Mouse (Mus musculus): Measurements from ENCODE around the gene Plekhm2.
A peak's percentile ranks its signal among the peaks of the same experiment; 100 is the strongest.

Plekhm2 gene

DNA sequence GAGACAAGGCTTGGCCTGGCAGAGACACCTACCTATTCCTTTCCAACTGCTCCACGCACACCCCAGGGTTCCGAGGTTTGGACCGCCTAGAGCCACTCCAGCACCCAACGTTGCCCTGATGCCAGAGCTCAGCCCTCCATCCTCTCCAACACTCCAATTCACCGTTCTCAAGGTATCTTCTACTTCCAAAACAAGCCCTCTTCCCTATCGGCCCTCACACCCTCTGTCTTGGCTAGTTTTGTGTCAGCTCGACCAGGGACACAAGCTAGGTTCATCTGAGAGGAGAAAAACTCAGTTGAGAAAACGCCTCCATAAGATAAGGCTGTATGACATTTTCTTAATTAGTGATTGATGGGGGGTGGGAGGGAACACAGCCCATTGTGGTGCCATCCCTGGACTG is at the start of gene Plekhm2:
Gene Plekhm2, minus strand, starts transcription at position 101 of the 400 bp plus-strand sequence.
- no peak for DNase-seq (ENCODE audit: low spot score)

DNA sequence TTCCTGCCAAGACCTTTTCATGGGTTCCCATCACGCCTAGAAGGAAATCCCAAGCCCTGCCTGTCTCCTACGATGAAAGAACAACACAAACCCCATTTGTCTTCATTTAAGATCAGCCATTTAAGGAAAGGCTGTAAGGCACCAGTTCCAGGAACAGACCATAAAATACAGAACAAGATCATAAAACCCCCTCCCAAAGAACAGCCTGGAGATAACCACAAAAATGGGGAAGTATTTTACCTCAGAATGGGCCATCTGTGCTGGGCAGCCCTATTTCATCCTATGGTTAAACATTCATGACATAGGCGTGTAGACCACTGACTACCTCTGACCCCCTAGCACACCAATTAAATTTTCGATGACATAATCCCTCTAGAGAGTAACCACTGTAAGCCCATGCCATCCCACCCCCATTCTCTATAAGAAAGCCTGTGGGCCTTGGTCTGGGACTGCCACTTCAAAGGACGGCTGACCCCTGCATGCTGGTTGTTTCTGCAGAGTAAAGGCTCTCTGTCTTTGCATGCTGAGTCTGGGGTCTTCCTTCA is 49.0 kb upstream of the Plekhm2 start:
- no peak for DNase-seq (ENCODE audit: low spot score)

DNA sequence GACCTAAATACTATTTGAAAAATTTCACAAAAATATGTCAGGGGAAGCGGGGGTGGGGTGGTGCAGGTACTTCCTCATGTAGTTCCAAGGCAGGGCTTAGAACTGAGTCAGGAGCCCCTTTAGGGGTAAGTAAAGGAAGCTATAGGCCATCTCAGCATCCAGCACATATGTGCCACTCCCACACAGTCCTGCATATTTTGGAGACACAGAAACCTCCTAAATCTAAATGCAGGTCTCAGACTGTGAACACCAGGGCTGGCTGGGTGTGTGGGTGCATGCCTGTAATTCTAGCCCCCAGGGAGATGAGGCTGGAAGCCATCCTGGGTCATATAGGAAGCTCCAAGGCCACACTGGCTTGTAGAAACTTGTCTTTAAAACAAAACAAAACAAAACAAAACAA is 46.6 kb upstream of the Plekhm2 start:
- DNase-seq (ENCODE audit: low spot score), result no peak

DNA sequence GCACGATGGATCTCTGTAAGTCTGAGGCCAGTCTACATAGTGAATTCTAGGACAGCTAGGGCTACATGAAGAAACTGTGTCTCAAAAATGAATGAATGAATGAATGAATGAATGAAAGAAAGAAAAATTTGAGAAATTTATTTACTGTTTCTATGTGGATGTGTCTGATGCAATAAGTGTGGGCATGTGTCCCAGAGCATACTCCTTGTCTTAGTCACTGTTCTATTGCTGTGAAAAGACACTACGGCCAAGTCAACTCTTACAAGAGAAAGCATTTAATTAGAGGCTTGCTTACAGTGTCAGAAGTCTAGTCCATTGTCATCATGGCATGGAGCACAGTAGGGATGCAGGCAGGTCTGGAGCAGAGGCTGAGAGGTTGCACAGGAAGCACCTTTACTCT is 44.3 kb upstream of the Plekhm2 start:
- DNase-seq (ENCODE audit: low spot score), result peak; percentile 73

DNA sequence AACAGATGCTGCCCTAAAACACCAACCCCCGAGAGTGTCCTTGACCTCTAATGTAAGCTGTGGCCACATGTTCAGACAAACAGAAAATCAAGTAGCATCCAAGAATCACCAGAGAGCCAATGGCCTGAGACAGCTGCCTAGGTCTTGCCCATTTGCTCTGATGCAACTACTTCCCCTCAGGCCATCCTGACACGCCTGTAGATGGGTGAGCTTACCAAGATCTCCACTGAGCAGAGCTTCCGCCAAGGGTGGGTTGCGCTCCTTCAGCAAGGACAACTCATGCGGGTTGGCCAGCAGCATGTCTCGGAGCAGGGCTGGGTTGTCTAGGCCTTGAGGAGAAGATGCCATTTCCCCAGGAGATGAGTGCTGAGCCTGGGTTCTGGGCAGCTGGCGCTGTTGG is 43.3 kb upstream of the Plekhm2 start:
- DNase-seq (ENCODE audit: low spot score), result no peak

DNA sequence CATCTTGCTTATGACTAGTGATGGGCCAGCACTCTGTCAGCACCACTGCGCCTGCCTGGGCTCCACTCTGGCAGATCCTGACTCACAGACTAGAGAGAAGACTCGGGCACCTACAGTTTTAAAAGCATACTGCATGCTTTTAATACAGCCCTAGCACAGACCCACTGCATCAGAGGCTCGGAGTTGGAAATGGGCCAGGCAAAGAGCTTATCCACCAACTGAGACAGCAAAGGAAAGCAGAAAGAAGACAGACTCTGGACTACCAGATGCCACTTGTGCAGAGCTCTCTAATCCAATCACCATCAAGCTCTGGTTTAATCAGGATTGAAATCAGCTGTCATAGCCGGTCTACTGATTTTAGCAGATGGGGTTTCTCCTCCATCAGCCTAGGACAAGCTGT is 40.6 kb upstream of the Plekhm2 start:
- no peak for DNase-seq (ENCODE audit: low spot score)

DNA sequence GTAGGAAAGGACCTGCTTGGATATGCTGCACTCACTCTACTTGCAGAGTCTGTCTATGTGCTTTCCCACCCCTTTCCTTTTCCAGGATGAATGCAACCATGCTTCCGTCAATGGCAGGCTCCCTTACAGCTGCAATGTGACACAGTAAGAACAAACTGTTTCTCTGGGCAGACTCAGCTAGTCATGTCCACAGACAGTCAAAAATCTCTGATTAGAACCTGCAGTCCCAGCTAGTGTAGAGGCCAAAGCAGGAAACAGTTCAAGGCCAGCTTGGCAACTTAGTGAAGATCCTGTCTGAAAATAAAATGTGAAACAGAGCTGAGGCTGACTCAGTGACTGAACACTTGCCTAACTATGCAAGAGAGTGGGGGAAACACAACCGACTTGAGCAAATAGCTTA is 39.9 kb upstream of the Plekhm2 start:
- DNase-seq (ENCODE audit: low spot score), result no peak

DNA sequence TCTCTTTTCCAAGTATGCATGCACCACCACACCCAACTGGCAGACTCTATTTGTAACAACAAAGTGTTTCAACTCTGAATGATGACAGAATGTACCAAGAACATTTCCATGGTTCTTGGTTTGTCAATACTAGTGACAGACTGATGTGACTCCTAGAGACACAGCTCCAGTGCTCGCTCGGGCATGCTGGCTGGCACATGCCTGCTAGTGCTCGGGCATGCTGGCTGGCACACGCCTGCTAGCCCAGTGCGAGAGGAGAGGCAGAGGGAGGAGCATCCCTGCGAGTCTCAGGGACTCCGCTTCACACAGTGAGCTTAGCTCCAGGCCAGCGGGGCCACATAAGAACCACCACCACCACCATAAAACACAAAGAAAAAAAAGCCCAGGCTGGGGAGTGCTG is 30.0 kb upstream of the Plekhm2 start:
- DNase-seq (ENCODE audit: low spot score), result no peak

DNA sequence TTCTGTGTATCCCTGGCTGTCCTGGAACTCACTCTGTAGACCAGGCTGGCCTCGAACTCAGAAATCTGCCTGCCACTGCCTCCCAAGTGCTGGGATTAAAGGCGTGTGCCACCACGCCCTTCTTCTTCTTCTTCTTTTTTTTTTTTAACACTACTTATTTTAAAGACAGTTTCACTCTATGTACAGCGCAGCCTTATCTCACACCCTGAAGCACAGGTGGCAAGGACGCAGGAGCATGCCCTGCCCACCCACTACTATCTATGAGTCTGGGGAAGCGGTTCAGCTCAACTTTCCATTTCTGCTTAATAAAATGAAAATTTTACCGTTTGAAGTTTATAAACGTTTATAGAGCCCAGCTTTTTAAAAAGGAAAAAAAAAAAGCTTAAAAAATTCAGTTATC is 23.8 kb upstream of the Plekhm2 start:
- DNase-seq (ENCODE audit: low spot score), result no peak

DNA sequence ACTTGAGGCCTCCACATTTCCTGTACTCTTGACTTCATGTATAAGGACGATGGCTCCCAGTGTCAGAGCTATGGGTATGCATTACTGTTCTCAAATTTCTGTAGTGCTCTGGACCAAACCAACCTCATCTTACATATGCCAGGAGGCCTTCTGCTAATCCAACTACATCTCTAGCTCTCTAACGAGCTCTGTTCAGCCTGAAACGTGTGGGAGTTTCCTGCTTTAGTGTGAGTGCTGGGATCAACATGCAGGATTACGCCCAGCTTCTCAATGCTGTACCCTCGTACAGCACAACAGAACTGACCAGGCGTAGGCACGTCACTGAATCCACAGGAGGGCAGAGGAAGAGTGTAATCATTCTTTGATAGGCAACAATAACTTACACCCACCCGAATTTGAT is 21.8 kb upstream of the Plekhm2 start:
- DNase-seq (ENCODE audit: low spot score), result no peak

DNA sequence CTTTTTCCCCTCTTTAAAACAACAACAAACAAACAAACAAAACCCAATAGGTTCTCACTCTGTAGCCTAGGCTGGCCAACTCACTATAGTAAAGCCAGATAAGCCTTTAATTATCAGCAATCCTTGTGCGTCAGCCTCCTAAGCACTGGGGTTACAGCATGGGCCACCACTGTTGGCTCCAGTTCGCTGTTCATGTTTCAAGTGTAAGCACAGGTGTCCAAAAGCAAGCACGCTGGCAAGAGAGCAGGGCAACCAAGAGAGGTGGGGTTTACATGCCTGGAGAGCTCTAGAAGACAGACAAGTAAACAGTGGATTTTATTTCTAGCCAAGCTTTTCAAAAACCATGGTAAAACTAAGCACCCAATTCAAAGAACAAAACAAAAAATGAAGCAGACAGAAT is 21.4 kb upstream of the Plekhm2 start:
- DNase-seq (ENCODE audit: low spot score), result no peak

DNA sequence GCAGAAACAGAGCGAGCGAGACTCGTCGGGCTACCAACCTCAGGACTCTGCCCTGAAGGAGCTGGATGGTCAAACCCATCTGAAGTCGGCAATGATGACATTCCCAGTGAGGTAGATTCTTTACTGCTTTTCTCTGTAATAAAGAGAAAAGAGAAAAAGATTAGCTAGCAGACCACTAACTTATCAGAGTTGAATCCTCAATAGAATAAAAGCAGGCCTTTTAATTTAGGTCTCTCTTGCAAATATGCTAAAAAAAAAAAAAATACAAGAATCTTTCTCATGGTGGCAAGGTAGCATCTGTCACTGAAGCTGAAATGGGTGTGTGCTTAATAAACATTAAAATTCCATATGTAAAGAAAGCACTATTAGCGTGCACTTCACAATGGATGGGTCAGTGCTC is 20.8 kb upstream of the Plekhm2 start, which contains the start of gene Rsc1a1:
Gene Rsc1a1, minus strand, starts transcription at position 101 of the 400 bp plus-strand sequence.
- DNase-seq (ENCODE audit: low spot score), result no peak

DNA sequence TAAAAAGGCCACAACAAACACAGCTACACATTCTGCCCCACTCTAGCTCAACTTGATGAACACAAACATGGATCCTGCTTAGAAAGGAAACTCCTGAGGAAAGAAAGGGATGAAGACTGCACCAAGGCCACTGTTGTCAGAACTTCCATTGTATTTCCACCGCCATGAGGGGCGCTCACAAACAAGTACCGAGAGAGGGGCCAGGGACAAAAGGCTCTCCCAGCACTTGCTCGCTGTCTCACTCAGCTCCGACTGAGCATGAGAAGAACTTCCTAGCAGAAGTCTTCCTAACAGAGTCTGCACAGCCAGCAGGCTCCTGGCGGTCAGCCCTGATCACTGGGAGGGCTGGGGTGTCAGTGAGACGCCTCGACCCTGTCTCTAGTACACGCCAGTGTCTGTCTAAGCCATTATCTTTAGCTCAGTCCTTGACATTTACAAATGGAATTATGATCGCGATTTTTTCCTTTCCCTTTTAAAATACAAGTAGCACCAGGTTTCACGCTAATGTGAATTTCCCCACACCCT is 18.1 kb upstream of the Plekhm2 start:
- no peak for DNase-seq (ENCODE audit: low spot score)

DNA sequence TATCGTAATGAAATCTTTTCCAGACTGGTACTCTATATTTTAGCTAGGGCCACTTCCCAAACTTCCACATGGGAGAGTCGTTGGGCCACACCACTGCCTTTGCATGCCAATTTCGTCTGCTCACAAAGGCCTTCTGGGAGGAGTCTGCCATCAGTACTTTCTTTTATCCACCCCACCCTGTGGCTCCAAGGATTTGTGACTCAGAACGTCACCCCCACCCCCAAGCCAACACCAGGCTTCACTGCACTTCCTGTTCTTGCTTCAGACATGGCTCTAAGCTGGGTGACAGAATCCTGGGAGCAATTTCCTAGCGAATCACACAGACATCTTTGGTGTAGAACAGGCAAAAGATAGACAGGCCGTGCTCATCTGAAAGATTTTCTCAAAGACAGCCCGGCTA is 17.1 kb upstream of the Plekhm2 start:
- no peak for DNase-seq (ENCODE audit: low spot score)

DNA sequence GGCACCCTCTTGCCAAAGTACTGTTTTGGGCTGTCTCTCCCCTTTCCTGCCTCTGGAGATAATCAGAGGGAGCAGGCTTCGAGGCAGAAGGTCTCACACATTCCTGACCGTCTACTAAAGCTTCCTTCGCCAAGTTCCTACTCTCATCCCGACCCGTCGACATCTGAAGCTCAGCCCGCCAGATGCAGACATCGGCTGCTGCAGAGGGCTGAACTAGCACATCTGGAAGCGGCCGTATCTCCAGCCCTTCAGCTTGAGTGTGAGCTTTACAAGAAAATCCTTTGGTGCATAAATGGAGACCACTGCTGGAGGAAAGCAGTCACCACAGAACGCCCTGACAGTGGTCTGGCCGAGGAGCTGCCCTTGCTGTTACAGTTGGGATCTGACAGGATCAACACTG is 16.2 kb upstream of the Plekhm2 start:
- no peak for DNase-seq (ENCODE audit: low spot score)

DNA sequence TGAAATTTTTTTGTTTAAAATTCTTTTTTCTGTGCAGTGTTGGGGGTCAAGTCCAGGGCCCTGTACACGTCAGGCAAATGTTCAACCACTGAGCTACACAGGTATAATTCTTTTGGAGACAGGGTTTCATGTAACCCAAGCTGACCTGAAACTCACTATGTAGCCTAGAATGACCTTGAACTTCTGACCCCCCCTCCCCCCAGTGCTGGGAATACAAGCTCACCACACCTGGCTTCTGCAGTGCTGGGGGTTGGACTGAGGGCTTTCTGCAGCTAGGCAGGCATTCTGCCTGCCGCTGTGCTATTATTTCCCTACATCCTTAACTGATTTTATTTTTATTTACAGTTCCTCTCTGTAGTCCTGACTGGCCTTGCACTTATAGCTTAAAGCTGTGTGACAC is 14.3 kb upstream of the Plekhm2 start:
- DNase-seq (ENCODE audit: low spot score), result no peak

DNA sequence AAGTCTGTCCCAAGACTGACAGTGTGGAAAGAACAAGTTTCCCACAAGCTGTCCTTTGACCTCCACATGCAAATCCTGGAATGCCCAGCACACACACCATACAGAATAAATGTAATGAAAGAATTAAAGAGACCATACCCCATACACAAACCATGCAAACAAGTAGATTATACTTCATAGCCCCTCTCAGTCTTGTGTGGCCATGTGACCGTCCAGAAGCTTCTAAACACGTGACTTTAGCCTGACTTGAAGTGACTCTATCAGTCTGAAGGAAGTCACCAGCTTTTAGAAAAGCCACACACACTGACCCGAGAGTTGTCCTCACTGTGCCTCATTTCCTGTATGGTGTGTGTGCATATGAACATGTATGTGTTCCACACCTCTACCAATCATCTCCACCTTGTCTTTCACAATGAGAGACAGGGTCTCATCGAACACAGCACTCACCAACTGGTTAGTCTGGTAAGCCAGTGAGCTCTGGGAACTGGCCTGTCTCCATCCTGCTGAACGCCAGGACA is 11.8 kb upstream of the Plekhm2 start:
- DNase-seq (ENCODE audit: low spot score), result no peak

DNA sequence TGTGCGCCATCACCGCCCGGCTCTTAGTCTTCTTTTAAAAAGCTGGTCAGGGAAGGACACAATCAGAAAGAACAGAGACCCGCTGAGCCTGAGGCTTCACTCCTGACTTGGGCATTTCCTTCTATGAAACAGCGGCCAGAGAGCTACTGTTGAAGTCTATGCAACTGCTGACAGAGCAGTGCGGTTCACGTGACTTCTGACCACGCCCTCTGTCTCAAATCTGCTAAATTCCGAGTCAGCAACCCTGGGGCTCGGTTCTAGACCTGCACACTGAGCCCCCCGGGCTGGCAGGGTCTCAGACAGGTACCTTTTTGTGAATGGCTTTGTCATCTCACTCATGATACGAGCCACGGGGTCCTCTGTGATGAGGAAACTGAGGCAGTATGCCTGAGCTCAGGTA is 7.6 kb upstream of the Plekhm2 start:
- no peak for DNase-seq (ENCODE audit: low spot score)

DNA sequence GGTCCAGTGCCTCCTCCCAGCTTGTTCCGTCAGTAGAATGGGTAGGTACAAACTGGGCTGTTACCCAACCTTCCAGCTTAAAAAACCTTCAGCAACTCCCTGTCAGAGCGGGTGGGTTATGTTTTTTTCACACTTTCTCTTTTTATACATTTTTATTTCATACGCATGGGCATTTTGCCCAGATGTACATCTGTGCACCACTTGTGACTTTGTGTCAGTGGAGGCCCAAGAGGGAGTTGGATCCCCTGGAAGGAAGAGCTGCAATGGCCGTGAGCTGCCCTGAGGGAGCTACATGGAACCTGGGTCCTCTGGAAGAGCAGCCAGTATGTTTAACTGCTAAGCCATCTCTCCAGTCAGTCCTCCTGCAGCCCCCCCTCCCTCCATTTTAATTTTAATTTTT is 6.7 kb upstream of the Plekhm2 start:
- no peak for DNase-seq (ENCODE audit: low spot score)

DNA sequence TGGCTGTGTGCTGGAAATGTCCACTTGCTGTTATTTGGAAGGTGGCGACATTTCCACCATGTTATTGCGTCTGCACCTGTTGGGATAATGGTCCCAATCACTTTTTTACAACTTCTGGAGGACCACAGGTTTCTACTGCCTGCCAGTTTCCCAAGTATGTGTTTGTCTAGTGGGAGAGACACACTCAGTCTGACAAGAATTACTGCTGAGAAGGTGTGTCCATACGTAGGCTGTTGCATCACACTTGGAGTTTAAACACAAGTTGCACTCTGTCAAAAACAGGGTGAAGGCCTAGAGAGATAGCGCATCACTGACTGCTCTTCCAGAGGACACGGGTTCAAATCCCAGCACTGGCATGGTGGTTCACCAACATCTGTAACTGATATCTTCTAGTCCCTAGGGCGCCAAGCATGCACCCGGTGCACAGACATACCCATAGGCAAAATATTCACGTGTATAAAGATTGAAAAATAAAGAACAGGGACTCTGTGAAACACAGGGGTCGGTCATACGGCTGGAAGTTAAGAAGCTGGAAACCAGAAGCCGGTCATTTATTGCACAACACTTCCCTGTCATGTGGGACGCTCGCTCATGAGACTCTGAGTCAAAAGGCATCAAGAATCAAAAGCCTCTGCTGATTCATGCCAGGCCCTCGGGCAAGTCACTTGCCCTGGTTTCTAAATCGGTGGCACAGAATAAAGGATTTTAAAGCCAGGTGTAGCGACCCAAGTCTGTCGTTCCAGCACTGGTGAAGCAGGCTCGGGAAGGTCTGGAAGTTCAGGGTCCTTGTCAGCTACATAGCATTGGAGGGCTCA is 5.4 kb upstream of the Plekhm2 start:
- DNase-seq (ENCODE audit: low spot score), result peak; percentile 88

DNA sequence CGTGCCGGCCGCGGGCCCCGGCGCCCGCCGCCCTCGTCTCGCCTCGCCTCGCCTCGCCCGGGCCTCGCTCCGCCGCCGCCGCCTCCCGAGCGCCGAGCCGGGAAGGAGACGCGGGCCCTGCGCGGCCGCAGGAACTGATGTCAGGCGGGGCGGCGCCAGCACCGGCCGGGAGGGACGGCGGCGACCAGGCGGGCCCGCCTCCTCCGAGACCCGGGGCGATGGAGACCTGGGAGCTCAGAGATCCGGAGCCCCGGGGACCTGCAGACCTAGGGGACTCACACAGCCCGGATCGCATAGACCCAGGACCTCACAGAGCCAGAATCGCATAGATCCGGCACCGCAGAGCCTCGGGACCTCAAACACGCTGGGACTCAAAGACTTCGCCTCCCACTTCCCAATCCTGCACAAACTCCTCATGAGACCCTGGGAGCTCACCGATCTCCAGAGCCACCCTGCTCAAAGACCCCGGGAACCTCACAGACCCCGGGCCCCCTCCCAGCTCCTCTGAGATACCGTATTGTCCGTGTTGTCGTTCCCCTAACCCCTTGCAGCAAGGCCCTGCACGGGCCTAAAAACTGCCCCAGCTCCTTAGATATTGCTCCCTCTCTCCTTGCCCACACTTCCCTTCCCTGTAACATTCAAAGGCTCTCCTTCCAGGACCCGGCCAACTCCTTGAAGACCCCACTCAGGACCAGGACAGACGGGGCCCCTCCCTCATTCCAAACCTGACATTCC is 521 bp downstream of the Plekhm2 start:
- DNase-seq (ENCODE audit: low spot score), result peak; percentile 53

DNA sequence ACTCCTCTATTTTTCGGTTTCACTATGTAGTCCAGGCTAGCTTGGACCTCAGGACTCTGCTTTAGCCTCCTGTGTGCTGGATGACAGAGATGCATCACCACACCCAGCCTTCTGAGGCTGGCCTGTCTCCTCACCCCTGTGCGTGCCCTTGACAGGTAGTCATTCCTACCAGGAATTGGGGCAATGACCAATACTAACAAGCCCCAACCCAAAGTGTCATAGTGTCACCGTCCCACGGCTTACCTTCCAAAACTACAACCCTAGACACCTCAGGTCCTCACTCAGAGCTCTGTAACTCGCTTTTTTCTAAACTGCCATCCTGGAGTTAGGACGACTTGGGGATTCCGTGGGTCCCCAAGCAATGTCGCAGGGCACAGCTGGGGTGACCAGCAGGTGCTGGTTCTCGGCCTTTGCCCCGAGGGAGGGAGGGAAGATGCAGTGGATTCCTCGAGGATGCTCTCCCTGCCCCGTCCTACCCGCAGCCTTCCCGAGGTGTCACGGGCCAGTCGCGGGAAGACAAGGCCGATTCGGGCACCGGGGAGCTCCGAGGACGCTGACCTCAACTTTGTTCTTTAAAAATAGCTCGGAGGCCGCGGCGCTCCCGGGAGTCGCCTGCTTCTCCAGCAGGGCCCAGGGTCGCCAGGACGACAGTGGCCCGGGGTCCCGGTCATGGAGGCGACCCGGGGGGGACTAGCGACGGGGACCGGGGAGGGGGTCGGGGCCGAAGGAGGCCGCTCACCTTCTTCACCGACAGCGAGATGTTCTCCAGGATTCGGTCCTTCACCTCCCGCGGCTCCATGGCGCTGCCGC is 1.4 kb downstream of the Plekhm2 start:
- peak; percentile 21 for DNase-seq (ENCODE audit: low spot score)
